Mouse (Mus musculus): ENCODE measurements at regions not wholly inside any gene's neighbourhood (a gene's known extent, or its start where the extent isn't known, plus 50 kb on each side); places are given as distances from the start of the nearest gene placed in this dataset.

GRCm38 (mm10) chr3:19407591-19408090, 220.8 kb downstream of the 1700064H15Rik start:
- H3K27ac ChIP-seq (ENCODE audit: insufficient read depth, low read depth, low read length, poor library complexity, severe bottlenecking) = no peak overlapping the region
- H3K9ac ChIP-seq (ENCODE audit: insufficient read depth, low read depth, low read length, poor library complexity, severe bottlenecking) = no peak overlapping the region
- H3K9me3 ChIP-seq (ENCODE audit: control insufficient read depth, insufficient read depth, low read depth, low read length) = no peaks in the 10 kb centered on the region
- DNase-seq (ENCODE audit: low read depth, low spot score) = no peak
- H3K4me1 ChIP-seq (ENCODE audit: control insufficient read depth in 2 of 2, insufficient read depth in 2 of 2, low read length in 2 of 2, poor library complexity in 1 of 2) = no peaks in the 10 kb centered on the region
- TF ChIP-seq ZNF384 (IDR thresholded peaks at IDR 0.05; ENCODE audit: low read depth, low read length) (no peak), ZC3H11A (IDR thresholded peaks at IDR 0.05; ENCODE audit: borderline replicate concordance, low read depth, low read length) (no peak), MAFK (IDR thresholded peaks at IDR 0.05; ENCODE audit: insufficient read depth, low read depth, low read length) (no peak), CHD2 (IDR thresholded peaks at IDR 0.05; ENCODE audit: low read depth, low read length) (no peak), HCFC1 (IDR thresholded peaks at IDR 0.05; ENCODE audit: borderline replicate concordance, insufficient read depth, low read length) (no peak)
- no peak overlapping the region for H3K4me3 ChIP-seq (ENCODE audit: insufficient read depth in 1 of 2, low read depth in 1 of 2, low read length in 2 of 2, poor library complexity in 1 of 2, severe bottlenecking in 1 of 2)
- in situ Hi-C loops (cut with MboI; ENCODE audit: low sequenced_read_pairs in 2 of 2, unreplicated experiment in 2 of 2) = no loop called here
- no peaks in the 10 kb centered on the region for H3K36me3 ChIP-seq (ENCODE audit: control insufficient read depth, insufficient read depth, low read length, poor library complexity, severe bottlenecking)

DNA sequence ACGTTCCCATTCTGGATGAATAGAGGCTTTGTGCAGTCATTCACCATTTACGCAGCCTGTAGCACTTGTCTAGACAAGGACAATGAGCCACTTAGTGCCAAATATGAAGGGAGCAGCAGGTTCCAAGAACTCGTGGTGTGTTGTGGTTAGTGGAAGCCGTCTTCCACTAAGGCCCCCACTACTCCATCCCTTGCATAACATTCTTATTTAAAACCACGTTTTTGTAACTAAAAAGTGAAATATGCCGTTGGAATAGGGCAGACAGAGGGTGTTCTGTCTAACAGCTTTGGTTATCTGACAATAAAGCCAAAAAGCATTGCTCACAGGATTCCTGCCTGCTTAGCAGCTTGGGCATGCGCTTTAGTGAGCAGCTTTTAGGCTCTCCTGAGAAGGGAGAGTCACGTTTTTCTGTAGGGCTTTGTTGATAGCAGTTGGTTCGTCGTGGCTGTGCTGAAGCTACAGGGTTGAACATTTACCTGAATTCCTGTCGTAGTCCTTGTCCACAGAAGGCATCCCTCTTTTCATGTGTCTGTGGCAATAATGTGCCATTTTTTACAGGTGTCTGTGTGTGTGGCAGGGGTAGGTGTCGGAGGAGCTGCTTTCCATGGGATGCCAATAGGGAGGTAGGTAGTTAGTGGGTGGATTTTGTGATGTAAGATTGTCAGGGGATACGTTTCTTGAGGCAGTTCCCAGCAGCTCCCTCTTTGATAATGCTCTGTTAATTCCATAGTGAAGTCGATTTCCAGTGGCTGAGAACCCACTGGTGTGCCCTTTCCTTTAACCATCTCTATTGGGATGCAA, 221.9 kb downstream of the 1700064H15Rik start:
- Histone ChIP-seq H3K4me3 (ENCODE audit: insufficient read depth in 1 of 2, low read depth in 1 of 2, low read length in 2 of 2, poor library complexity in 1 of 2, severe bottlenecking in 1 of 2) (no peak overlapping the region), H3K9ac (ENCODE audit: insufficient read depth, low read depth, low read length, poor library complexity, severe bottlenecking) (no peak overlapping the region), H3K9me3 (ENCODE audit: control insufficient read depth, insufficient read depth, low read depth, low read length) (no peaks in the 10 kb centered on the region), H3K4me1 (ENCODE audit: control insufficient read depth in 2 of 2, insufficient read depth in 2 of 2, low read length in 2 of 2, poor library complexity in 1 of 2) (no peaks in the 10 kb centered on the region), H3K36me3 (ENCODE audit: control insufficient read depth, insufficient read depth, low read length, poor library complexity, severe bottlenecking) (no peaks in the 10 kb centered on the region), H3K27ac (ENCODE audit: insufficient read depth, low read depth, low read length, poor library complexity, severe bottlenecking) (no peak overlapping the region)
- DNase-seq (ENCODE audit: low read depth, low spot score) = no peak
- TF ChIP-seq ZC3H11A (IDR thresholded peaks at IDR 0.05; ENCODE audit: borderline replicate concordance, low read depth, low read length) (no peak), MAFK (IDR thresholded peaks at IDR 0.05; ENCODE audit: insufficient read depth, low read depth, low read length) (no peak), HCFC1 (IDR thresholded peaks at IDR 0.05; ENCODE audit: borderline replicate concordance, insufficient read depth, low read length) (no peak), ZNF384 (IDR thresholded peaks at IDR 0.05; ENCODE audit: low read depth, low read length) (no peak), CHD2 (IDR thresholded peaks at IDR 0.05; ENCODE audit: low read depth, low read length) (no peak)
- in situ Hi-C loops (cut with MboI; ENCODE audit: low sequenced_read_pairs in 2 of 2, unreplicated experiment in 2 of 2) = no loop called here

DNA sequence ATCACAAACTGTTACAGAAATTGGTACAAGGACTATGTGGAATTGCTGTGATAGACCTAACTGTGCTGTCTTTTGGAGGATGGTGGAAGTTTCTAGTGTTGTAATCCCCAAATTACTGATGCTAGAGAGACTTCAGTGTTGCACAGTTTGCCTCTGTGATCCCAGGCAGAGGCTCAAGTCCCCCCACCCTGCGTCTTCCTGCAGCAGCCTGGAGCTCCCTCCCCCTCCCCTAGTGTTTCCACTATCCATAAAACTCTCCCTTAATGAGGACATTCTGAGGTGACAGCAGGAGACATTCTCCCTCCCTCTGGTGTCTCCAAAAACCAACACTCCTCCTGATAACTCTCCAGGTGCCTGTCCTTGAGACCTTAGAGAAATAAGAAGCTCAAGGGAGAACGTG, 242.8 kb downstream of the 1700064H15Rik start:
- Histone ChIP-seq H3K9me3 (ENCODE audit: control insufficient read depth, insufficient read depth, low read depth, low read length) (no peaks in the 10 kb centered on the region), H3K9ac (ENCODE audit: insufficient read depth, low read depth, low read length, poor library complexity, severe bottlenecking) (no peak overlapping the region), H3K4me3 (ENCODE audit: insufficient read depth in 1 of 2, low read depth in 1 of 2, low read length in 2 of 2, poor library complexity in 1 of 2, severe bottlenecking in 1 of 2) (no peak overlapping the region), H3K36me3 (ENCODE audit: control insufficient read depth, insufficient read depth, low read length, poor library complexity, severe bottlenecking) (no peaks in the 10 kb centered on the region), H3K4me1 (ENCODE audit: control insufficient read depth in 2 of 2, insufficient read depth in 2 of 2, low read length in 2 of 2, poor library complexity in 1 of 2) (no peaks in the 10 kb centered on the region), H3K27ac (ENCODE audit: insufficient read depth, low read depth, low read length, poor library complexity, severe bottlenecking) (no peak overlapping the region)
- TF ChIP-seq CHD2 (IDR thresholded peaks at IDR 0.05; ENCODE audit: low read depth, low read length) (no peak), HCFC1 (IDR thresholded peaks at IDR 0.05; ENCODE audit: borderline replicate concordance, insufficient read depth, low read length) (no peak), MAFK (IDR thresholded peaks at IDR 0.05; ENCODE audit: insufficient read depth, low read depth, low read length) (no peak), ZC3H11A (IDR thresholded peaks at IDR 0.05; ENCODE audit: borderline replicate concordance, low read depth, low read length) (no peak), ZNF384 (IDR thresholded peaks at IDR 0.05; ENCODE audit: low read depth, low read length) (no peak)
- no peak for DNase-seq (ENCODE audit: low read depth, low spot score)
- in situ Hi-C loops (cut with MboI; ENCODE audit: low sequenced_read_pairs in 2 of 2, unreplicated experiment in 2 of 2) = no loop called here

- DNase-seq (ENCODE audit: low read depth, low spot score) = no peak
- Histone ChIP-seq H3K36me3 (ENCODE audit: control insufficient read depth, insufficient read depth, low read length, poor library complexity, severe bottlenecking) (no peaks in the 10 kb centered on the region), H3K9me3 (ENCODE audit: control insufficient read depth, insufficient read depth, low read depth, low read length) (no peaks in the 10 kb centered on the region), H3K27ac (ENCODE audit: insufficient read depth, low read depth, low read length, poor library complexity, severe bottlenecking) (no peak overlapping the region), H3K4me3 (ENCODE audit: insufficient read depth in 1 of 2, low read depth in 1 of 2, low read length in 2 of 2, poor library complexity in 1 of 2, severe bottlenecking in 1 of 2) (no peak overlapping the region), H3K9ac (ENCODE audit: insufficient read depth, low read depth, low read length, poor library complexity, severe bottlenecking) (no peak overlapping the region), H3K4me1 (ENCODE audit: control insufficient read depth in 2 of 2, insufficient read depth in 2 of 2, low read length in 2 of 2, poor library complexity in 1 of 2) (no peaks in the 10 kb centered on the region)
- in situ Hi-C loops (cut with MboI; ENCODE audit: low sequenced_read_pairs in 2 of 2, unreplicated experiment in 2 of 2) = no loop called here
- no peak for TF ChIP-seq MAFK (IDR thresholded peaks at IDR 0.05; ENCODE audit: insufficient read depth, low read depth, low read length)
- TF ChIP-seq ZNF384 (IDR thresholded peaks at IDR 0.05; ENCODE audit: low read depth, low read length) = no peak
- TF ChIP-seq ZC3H11A (IDR thresholded peaks at IDR 0.05; ENCODE audit: borderline replicate concordance, low read depth, low read length) = no peak
- TF ChIP-seq HCFC1 (IDR thresholded peaks at IDR 0.05; ENCODE audit: borderline replicate concordance, insufficient read depth, low read length) = no peak
- no peak for TF ChIP-seq CHD2 (IDR thresholded peaks at IDR 0.05; ENCODE audit: low read depth, low read length)
Measured at GRCm38 (mm10) chr3:19368998-19369397, 259.5 kb downstream of the 1700064H15Rik start.

All from ES-E14 (cell line).